Mouse (Mus musculus) kidney, postnatal 10 days (tissue): Measurements from ENCODE around the gene Atp1a1.

Experiments
- DNase-seq: peaks from one replicate; pipeline ENCODE4 v3.0.0; 2021; ENCODE audit warnings: mixed read lengths

Atp1a1 gene

DNA sequence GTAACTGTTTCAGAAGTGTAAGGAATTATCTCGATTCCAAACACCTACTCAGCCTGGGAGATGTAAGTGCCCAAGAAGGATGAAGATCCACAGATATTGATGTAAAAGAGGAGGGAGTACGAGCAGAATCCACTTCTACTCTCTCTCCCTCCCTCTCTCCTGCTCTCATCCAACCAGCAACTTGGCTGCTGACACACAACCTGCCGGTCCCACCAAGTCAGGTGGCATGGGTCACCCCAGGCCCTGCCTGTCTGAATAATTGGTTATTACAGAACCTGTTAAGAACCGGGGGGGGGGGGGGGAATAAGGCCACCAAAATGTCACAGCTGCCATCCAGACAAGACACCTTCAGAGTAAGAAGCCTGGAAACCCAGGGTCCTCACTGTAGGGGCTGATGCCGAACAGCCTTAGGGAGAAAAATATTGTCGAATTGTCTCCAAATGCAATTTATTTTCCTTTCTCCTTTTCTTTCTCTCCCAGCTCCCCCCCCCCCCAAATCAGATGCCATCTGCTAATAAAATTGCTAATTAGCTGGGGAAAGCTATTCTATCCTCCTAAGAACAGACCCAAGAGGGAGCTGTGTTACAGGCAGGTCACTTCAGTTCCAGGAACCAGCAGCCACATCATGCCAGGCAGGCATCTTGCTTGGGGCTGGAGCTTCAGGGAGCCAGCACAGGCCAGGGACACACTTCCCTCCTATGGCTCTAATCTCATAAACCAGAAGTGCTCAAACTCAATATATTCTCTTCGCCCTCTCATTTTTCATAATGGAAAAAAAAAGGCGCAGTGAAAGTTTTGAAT is 6.7 kb upstream of the Atp1a1 start:
- no peak for DNase-seq

DNA sequence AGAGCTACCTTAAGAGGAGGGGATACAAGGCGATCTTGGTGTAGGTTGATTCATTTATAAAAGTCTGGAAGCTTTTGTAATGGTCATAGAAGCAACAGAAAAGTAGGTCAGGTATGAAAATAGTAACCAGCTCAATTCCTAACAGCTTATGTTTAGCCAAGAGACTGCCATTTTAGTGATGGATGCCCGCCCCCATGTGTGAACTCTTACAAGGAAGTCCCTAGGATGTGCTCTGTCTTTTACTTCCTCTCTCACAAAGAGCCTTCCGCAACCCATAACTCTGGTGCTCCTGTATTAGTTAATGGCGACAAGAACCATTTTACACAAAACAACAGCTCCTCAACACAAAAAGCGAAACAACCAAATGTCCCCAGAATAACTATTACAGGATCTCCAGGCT is 4.8 kb upstream of the Atp1a1 start:
- DNase-seq = no peak

DNA sequence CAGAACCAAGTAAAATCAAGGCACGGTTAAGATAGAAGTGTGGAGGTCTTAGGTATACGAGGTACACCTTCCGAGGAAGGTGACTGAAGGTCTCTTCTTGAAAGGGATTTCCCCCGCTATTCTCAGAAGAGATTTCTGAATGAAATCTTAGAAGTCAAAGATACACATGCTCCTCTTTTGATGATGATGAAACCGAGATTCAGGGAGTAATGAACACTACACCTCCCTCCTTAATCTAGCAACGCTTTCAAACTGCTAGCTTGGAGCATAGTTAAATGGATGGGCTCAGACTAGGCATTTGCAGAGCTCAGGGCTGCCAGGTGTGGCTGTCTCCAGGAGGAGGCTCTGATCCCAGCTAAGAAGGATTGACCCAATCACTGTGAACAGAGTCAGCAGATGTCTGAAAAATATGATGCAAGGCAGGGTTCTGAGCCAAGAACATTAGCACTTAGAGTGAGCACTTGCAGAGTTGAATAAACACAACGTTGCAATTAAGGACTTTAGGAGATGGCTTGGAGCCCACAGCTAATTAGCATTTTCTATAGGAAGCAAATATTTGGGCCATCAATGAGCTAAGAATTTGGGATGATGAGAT is 2.5 kb upstream of the Atp1a1 start:
- DNase-seq = no peak

DNA sequence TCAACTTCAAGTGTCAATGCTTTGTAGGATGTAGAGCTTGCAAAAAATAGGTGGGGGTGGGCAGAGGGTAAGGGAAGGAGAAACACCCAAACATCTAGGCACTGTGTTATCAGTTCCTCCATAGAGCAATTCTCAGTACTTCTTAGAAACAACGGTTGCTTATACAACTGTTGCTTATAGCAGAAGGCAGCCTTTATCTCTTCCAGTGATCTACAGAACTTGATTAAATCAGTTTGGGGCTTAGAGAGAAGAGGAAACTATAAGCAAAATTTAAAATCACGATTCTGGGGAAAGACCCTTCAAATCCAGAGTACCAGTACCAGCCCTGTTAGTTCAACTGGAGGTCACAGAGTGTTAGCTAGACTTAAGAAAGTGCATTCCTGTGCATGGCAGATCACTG is 1.2 kb upstream of the Atp1a1 start:
- DNase-seq = no peak

DNA sequence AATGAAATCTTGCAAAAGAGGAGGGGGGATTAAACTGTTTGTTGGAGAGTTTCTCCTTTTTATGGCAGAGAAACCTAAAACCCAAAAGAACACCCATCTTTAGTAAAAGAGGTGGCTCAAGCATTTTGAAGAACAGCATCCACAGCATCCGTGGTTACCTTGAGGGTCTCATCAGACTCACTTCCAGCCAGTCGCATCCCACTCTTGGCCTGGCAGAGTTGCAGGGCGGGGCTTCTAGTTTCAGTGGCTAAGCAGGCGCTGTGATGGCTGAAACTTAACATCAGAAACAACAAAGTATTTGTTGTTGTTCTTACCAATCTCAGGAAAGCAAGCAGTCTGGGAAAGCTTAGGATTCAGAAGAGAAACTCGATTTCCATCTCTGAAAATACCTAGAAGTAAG is 807 bp upstream of the Atp1a1 start:
- no peak for DNase-seq

DNA sequence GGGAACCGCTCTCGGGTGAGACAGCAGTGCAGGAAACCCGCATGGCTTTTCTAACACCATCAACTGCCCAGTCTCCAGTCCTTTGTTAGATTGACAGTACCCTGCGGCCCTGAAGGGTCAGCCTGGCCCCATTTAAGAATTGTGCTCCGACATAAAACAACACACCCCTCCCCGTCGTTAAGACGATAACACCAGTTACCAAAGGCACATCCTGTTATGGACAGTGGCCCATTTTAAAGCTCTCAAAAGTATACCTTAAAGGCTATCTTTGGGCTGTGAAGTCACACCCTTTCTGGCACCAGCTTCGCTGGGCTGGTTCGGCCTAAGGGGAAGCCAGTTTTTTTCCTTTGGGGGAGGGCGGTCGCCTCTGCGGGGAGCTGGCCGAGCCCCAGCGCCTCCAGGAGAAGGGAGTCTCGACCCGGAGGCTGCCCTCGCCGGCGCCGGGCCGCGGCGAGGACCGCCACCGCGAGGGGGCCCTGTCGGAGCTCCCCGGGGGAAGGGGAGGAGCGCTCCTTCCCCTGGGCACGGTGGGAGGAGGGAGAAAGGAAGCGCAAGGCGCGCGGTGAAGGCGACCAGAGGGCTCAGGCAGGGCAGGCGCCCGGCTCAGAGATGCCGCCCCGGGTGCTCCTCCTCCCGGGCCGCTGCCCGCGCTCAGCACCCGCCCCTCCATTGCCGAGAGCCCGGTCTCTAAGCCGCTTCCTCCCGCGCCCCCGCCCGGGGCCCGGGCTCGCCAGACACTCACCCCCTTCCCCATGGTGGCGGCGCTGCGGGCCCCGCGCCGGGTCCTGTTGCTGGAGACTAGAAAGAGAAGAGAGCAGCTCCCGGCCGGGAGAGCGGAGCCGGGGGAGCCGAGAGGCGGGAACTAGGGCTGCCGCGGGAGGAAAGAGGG is 579 bp downstream of the Atp1a1 start:
- DNase-seq = peak; percentile 86

DNA sequence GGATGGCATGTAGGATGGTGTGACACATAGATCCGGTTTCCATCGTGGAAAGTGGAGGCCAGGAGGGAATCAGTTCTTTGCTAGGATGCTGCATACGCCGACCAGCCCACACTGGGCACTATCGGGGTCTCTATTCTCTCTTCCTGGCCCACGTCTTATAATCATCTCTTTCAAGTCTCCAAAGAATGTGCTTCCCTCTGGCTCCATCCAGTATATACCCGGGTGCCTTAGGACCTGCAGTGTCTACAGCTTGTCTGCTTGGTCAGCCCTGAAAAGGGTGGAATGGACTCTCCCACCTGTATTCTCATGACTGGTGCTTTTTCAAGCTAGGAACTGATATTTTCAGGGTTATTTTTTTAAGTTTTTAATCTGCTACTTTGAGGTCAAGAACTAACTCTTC is 1.3 kb downstream of the Atp1a1 start:
- DNase-seq = no peak

DNA sequence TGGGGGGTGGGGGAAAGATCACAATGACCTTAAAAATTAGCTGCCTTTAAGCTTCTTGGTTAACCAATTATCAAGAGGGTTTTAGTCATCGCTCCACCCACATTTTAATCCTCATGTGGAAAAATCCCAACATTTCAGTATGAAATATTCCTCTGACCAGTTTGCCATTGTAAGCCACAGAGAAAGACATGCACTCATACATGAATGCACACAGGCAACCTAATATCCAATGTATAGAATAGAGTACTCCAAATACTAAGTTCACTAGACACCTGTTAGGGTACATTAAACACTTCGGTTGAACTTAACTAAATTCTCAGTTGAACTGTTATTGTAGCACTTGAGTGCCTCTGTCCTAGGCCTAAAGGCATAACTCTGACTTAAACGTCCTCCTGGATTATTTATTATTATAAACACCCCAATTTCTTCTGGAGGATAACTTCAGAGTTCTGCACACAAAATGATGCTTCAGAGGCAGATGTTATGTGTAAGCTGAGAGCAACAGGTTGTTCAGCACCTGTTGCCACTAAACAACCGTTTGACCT is 1.9 kb downstream of the Atp1a1 start:
- DNase-seq = no peak

DNA sequence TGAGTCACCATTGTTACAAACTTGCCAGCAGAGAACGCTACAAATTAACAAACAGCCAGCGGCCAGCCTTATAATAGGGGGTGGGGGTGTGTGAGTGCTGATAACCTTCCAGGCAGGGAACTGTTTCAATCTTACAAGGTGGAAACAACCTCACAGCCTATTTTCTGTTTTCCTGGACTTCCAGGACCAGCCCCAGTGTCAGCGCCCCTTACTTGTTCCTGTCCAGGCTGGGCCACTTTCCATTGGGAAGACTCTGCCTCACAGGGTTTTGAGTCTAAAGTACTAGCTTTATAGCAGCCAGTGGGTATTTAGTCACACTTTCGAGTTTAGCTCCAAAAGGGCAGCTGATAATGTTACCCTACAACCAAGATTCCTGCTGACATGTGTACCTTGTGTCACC is 2.8 kb downstream of the Atp1a1 start:
- peak; percentile 47 for DNase-seq

DNA sequence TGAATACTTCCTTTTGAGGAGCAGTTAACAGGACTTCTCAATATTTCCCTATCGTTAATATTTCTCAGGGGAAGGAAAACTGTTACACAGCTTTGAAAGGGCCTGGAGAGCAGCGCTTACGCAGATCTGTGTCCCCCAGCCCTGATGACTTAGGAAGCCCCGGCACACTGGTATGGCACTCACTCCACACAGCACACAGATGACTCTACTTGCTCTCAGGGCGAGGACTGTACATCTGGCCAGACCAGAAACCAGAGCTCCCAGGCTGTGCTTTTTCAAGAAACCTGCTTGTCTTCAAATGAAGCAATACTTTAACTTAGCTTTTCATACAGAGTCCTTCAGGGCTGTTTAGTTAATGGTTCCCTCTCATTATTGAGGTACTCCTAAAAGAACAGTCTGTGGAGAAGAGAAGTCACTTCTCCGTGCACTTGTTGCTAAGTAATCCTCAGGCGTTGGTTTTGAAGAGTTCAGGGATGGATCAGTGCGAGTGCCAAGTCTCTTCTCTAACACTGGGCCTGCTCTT is 3.4 kb downstream of the Atp1a1 start:
- no peak for DNase-seq

DNA sequence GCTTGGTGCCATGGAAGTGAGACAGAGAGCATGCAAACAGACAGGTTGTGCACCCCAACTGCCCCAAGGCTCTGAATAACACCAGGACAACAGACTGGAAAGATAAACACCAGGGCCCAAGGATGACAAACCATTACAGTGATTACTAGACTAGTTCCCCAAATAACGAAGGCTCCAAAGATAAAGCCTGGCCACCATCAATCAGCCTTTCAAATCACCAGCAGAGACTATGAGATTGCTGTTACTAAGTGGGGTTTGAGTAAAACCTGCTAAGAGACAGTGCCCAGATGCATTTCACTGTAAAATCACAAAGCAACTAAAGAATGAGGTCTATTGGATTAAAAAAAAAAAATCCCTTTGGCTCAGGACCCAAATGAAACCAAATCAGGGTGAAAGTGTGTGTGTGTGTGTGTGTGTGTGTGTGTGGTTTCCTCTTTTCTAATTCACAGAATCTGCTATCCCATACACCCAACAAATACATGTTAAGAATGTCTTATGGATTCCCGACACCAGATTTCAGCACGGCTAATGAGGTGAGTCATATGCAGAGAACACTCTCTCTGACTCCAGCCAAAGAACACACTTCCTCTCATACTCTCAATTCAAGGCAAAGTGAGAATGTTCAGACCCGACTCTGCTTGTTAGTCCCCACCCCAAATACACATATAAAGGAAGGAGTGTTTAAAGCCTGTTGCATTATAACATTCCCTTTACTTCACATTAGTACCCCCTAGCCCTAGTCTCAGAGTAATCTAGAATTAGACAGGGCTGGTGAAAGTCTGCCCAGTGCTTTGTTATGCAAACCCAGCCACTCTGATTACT is 4.4 kb downstream of the Atp1a1 start:
- no peak for DNase-seq

DNA sequence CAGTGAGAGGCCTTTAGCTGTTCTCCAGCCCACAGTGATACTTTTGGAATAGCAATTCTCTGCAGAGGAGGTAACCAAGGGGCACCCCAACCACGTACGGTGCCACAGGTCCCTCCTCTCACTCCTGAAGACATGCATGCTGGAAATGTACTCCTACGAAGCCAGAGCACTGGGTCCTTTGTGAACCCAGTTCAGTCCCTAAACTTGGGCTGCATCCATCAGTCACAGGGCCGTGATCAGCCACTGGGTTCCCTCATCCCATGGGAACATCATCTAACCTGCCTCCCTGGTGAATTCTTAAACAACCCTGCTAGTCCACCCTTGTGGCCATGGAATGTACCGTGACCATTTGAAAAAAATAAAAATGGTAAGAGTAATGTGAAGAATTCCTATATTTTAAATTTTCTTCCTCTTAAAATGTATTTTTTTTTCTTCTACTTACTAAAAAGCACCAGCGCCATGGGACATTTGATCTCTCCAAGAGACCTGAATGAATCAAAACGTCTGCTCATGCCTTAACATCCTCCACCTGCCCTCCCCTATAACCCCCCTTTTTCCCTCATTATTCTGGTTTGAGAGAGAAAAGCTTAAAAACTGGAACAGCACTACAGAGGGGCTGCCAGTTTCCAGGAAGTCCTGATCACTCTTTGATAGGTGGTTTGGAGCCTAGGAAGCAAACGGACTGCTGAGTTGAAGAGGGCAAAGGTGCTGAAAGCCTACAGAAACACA is 5.1 kb downstream of the Atp1a1 start:
- DNase-seq = no peak

DNA sequence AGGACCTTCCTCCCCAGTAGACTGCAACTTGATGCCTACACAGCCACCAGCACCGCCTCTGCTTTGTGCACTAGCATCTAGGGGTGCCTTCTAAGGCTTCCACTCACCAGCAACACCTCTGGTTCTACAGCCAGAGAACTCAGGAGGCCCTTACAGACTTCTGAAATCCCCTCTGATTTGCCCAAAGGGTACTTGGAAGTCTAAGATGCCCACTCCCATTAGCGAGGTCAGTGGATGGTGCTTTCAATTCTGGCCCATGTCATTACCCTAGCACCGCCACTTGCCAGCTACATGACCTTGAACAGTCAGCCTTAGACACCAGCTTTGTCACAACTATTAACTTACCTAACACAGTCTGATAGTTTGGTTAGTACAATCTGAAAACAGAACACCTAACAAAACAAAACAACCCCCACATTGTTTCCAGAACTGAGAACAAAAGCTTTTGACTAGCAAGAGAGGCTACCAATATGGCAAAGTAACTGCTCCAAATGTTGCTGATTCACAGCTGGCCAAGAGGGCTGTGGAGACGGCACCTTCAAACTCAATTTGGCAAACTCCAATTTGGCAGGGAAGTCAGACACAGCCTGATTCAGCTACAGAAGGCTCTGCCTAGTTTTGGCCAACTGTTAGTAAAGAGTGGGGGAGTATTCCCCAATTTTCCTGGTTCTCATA is 6.1 kb downstream of the Atp1a1 start:
- no peak for DNase-seq

DNA sequence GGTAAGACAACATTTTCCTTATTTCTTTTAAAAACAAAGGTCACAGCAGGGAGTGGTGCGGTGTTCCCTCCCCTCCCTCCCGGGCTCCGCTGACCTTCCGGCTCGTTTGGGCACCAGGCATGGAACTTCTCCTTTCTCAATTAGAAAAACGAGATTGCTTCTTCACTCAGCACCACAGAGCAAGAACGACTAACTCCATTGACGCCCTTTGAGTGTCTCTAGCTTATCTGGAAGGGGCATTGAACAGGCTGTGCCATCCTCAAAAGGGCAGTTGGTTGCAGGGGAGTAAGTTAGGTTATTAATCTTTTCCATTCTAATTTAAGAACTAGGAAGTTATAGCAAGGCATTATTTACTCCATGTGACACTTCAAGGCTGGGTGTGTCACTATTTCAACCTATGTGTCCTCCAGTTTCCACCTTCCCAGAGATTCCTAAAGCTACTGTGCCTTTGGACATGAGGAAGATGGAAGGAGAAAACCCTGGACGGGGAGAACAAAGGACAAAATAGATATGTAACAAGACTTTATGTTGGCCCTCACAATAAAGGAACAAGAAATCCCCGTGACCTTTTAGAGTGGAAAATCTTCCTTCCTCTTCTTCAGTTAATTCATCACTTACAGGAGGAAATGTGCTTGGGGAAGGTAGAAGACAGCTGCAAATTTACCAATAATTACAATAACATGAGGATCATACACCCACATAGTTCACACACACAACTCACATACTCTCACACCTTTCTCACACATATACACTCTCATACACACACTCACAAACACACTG is 7.0 kb downstream of the Atp1a1 start:
- no peak for DNase-seq

DNA sequence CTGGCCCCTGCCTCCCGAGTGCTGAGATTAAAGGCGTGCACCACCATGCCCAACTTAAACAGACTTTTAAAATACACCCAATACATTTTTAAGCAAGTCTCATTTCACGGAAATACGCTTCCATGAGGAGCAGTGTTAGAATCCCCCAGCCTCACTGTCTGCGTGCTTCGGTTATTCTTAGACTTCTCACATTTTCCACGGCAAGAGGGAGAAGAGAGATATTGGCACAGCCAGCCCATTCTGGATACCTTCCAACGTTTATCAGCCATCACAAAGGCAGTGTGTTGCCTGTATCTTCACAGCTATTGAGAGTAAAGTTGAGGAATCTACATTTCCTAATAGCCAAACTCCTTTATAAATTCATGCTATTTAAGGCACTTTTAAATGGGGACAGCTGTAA is 7.8 kb downstream of the Atp1a1 start:
- no peak for DNase-seq

DNA sequence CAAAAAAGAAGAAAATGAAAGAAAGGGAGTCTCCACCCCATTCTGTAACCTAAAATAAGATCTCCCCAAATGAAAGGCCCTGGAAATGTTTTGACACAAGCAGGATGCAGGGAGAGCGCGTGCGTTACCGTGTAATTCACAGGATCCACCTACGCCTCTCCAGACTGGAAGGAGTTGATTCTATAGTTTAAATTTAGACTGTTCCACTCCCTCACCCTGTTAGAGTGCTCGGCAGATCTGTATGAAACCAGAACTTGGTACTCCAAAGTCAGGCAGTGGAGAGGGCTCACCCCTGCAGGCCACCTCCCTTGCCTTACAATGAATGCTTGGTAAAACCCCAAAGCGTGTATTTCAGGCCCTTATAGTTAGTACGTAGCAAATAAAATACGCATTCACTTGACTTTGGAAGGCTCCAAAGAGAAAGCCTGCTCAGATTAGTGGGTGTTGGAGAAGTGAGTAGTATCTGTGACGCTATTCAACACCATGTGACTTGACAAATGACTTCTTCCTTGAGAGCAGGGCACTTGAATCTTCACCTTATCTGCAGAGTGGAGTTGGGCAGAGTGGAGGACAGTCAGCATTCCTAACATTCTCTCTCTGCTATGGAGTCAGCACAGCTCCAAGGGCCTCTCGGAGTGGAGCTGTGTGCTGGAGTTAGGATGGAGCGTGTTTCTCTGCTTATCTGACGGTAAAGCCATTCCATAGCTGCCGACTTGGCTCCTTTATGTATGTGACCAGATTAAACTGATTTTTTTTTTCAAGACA is 8.4 kb downstream of the Atp1a1 start:
- no peak for DNase-seq

DNA sequence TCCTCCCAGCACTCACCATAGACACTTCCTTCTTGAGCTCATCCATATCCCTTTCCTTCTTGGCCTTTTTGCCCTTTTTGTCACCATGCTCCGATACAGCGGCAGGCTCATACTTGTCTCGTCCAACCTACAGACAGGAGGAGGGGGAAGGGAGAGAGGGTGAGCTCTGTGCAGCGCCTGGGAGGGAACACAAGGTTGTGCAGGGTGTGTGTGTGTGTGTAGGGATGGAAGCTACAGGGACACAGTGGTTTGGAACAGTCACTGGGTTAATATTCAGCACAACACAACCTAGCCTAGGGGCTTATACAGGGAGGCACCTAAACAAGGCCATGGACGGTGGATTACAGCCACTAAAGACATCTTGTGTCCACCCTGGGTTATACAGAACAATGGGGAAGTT is 9.5 kb downstream of the Atp1a1 start:
- no peak for DNase-seq

DNA sequence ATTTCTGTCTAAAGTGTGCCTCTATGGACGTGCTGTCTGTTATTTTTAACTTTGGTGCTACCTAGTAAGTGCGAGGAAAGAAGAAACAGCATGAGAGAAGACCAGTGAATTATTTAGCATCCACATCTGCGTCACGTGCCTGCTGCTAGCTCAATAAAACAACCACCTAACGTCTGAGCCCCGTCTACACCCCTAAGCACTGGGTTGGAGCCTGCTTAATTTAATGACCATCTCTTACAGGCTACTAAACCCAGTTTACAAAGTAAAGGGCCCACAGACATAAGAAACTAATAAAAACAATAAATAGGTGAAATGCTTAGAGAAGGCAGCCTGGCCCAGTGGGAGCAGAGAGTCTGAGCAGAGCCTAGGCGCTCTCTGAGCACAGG is 11.2 kb downstream of the Atp1a1 start:
- no peak for DNase-seq
